Mouse (Mus musculus): ENCODE results near the gene Ankrd35.
"Not testable (repeated sequence)": the region's sequence is repeated elsewhere in the genome, so short reads cannot be mapped to it uniquely, and the experiment has no call there.

Gene Ankrd35

DNA sequence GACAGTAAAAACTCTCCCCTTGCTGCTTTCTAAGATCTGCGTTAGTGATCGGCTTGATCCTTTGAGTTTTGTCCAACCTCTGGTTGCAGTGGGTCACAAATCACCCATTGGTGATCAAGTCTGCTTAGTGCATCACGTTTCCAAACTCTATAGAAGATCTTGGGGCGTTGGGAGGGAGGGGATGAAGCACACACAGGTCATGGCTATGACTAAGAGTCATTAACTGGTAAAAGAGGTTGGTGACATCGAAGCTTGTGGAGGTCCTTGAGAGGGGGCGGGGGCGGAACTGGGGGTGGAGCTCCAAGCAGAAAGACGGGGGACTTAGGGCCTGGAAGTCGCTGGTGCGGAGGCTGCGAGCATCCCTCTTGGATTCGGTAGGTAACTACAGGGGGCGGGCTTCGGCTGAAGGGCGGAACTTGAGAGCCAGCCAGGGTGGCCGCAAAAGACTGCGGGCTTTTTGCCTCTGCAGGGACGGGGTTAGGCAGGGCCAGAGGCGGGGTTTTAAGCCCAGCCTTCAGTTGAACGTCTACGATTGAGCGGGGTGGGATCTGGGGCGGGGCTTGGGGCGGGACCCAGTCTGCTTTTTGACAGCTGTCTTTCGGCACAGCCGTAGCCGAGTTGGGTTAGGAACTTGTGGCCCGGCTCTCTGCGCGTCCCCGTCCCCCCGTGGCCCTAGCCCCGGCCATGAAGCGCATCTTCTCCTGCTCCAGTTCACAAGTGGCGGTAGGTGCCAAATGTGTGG is at the start of gene Ankrd35:
TSS of gene Ankrd35 (plus strand) at position 405 of the 742 bp plus-strand sequence.
- DNase-seq (ENCODE audit: extremely low read depth, low read depth, low spot score), result no peak

DNA sequence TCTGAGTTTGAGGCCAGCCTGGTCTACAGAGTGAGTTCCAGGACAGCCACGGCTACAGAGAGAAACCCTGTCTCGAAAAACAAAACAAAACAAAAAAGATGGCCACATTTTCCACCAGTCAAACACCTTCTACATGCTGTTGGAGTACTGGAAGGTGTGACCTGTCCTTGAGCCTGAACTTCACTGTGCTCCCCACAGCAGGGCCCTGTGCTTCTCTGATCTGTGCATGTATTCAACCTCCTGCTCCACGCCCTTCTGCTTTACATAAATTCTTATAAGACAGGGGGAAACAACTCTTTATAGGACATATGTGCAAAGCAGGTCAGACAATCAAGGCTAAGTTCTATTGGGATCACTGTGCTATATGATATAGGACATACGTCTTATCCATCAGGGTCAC is 46.7 kb upstream of the Ankrd35 start:
- no peak for DNase-seq (ENCODE audit: extremely low read depth, low read depth, low spot score)

DNA sequence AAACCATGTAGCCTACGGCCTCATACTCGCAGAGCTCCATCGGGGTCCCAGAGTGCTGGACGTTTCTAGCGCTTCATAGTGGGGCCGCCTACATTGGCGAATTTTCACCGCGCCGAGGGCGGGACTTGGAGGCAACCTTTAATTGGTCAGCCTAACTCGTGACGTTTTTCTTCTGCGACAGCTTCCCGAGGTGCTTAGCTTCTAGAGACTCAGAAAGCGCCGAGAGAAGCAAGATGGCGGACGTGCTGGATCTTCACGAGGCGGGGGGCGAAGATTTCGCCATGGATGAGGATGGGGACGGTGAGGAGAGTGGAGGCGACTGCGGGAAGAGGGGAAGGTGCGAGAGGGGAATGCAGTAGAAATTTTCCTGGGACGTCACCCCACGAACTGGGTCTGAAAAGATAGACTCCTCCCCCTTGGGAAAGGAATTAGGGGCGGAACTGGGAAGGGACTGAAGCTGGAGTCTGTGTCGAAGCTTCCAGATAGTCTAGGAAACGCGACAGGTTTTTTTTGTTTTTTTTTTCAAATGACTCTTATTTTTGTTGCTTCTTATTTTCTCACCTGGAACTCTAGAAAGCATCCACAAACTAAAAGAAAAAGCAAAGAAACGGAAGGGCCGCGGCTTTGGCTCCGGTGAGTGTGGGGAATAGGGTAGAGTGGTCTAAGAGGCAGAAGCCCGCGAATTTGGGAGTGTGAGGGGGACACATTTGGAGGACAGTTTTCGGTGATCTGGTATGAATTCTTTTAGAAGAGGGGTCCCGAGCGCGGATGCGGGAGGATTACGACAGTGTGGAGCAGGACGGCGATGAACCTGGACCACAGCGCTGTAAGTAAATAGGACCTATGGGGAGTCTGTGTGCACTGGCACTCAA is 40.0 kb upstream of the Ankrd35 start, which contains the start of gene Rbm8a:
TSS of gene Rbm8a (plus strand) at position 205 of the 872 bp plus-strand sequence.
- peak; percentile 92 for DNase-seq (ENCODE audit: extremely low read depth, low read depth, low spot score)

DNA sequence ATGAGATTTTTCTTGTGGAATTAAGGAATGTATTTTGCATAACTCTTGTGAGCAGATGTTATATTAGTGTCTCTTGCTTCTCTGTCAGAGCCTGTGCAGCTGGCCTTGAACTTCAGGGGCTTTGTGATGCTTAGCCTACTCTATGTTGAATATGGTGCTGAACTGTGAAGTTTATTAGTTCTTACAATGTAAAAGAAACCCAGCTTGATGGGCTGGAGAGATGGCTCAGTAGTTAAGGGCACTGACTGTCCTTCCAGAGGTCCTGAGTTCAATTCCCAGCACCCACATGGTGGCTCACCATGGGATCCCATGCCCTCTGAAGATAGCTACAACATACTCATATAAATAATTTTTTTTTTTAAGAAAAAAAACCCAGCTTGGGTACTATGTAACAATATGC is 37.9 kb upstream of the Ankrd35 start:
- DNase-seq (ENCODE audit: extremely low read depth, low read depth, low spot score), result no peak

DNA sequence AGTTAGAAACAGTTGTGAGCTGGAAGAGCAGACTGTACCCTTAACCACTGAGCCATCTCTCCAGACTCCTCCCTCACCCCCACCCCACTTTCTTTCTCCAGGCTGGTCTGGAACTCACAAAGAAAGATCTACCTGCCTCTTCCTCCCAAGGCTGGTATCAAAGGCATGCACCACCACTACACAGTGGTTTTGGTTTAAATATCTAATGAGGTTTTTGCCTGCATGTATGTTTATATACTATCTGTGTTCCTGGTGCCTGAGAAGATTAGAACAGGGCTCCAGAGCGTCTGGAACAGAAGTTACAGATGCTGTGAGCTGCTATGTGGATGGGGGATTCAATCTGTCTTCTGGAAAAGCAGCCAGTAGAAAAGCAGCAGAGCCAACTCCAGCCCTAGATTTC is 35.9 kb upstream of the Ankrd35 start:
- DNase-seq (ENCODE audit: extremely low read depth, low read depth, low spot score), result no peak

DNA sequence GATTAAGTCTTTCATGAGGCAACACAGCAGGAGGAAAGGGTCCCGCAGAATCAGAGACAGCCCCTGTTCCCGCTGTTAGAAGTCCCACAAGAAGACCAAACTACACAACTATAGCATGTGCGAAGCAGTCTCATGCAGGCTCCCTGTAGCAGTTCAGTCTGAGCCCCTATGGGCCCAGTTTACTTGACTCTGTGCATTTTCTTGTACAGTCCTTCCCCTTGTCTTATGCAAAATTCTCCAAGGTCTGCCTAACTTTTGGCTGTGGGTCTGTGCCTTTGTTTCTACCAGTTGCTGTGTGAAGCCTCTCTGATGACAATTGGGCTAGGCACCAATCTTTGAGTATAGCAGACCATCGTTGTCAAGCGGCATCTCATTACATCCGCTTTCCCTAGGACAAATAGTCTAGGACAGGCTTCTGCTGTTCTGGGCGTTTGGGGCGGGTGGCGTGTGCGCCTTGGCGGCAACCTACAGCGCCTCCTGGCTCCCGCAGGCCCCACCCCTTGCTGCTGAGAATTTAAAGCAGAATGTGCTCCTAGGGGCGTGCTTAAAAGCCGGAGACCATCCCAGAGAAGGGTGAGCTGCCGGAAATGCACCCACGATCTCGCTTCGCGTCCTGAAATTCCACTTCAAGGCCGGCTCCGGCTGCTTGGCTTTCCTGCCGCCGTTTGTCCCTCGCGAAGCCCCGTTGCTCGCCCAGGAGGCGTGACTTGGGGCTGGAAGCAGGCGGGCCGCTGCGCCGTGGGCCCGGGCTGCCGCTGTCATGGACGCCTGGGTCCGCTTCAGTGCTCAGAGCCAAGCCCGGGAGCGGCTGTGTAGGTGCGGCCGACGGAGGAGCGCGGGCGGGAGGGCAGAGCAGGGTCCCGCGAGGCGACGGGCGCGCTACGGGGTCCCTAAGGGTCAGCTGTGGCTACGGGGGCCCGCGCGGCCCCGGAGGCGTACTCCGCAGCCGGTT is 34.7 kb upstream of the Ankrd35 start, which contains the start of the genes Pex11b and Gm42957:
TSS of gene Pex11b (plus strand) at position 449 of the 952 bp plus-strand sequence.
TSS of gene Gm42957 (plus strand) at position 547 of the 952 bp plus-strand sequence.
- peak; percentile 26 for DNase-seq (ENCODE audit: extremely low read depth, low read depth, low spot score)

DNA sequence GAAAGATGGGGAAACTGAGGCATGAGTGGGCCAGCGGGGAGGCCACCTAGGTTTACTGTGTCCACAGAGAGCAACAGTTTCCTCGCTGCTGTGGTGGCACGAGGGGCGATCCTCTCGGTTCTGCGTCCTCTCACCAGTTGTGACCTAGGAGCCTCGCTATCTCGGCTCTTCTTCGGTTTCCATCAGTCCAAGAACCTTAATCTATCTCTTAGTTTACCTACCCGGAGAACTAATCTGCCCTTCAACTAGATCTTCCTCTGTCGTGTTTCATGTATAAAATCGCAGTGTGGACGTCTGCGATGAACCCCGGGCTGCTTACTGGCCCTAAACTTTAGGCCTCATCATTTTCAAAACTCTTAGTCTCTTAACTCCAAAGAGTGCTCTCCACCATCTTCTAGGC is 34.0 kb upstream of the Ankrd35 start:
- DNase-seq (ENCODE audit: extremely low read depth, low read depth, low spot score), result no peak

DNA sequence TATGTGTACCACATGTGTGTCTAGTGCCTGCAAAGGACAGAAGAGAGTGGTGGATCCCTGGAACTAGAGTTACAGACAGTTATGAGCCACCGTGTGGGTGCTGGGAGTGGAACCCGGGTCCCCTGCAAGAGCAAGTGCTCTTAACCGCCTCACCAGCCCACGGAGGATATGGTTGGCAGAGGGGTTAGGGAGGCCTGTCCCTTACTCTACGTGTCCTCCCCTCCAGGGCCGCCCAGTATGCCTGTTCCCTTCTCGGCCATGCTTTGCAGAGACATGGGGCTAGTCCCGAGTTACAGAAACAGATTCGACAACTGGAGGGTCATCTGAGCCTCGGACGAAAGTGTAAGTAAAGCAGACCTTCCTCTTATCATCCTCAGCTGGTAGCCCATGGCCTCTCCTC is 33.5 kb upstream of the Ankrd35 start:
- no peak for DNase-seq (ENCODE audit: extremely low read depth, low read depth, low spot score)

DNA sequence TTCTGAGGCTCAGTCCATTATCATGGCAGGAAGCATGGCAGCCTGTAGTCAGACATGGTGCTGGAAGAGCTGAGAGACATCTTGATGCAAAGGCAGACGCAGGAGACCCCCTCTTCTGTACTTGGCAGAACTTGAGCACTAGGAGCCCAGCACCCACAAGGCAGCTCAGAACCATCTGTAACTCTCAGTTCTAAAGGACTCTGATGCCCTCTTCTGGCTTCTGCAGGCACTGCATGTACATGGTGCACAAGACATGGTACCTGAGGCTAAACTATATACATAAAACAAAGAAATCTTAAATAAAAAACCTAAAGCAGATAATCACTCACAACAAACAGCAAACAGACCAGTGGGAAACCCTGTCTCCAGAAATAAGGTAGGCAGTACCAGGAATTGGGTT is 30.7 kb upstream of the Ankrd35 start:
- DNase-seq (ENCODE audit: extremely low read depth, low read depth, low spot score), result no peak

DNA sequence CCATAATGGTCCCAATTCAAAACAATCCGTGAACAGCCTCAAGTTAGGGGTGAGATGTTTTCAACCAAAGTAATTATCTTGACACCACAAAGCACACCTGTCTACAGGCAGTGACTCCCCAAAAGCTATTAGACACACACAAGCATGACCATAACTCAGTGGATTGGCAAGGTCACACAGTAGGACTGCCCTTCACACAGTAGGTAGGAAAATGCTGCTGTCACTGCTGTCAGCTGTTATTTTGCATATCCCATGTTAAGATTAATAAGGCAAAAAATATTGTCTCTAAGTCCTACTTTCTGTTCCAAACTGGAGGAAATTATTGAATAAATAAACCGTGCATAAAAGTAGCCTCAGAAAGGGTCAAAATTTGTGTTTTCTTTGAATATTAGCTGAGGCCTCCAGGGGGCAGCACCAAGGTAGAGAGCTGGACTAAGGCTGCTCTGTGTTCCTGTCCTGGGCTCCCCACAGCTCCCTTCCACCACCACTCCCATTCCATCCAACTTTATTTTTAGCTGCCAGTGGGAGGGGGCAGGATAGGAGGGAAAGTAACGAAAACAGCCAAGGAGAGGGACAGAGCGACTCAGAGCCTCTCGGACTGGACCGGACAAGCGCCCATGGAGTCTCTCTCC is 24.8 kb upstream of the Ankrd35 start, which contains the start of gene Itga10:
TSS of gene Itga10 (plus strand) at position 567 of the 632 bp plus-strand sequence.
- DNase-seq (ENCODE audit: extremely low read depth, low read depth, low spot score), result no peak

DNA sequence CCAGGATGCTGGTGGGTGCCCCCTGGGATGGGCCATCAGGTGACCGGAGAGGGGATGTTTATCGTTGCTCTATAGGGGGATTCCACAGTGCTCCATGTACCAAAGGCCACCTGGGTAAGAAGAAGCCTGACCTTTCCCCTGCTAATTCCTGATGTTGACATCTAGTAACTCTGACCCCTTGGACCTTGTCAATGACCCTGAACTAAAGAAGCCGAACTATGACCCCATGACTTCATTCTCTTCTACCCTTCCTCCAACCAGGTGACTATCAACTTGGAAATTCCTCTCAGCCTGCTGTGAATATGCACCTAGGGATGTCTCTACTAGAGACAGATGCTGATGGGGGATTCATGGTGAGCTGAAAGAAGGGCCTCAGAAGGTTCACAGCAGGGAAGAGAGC is 22.6 kb upstream of the Ankrd35 start:
- no peak for DNase-seq (ENCODE audit: extremely low read depth, low read depth, low spot score)

DNA sequence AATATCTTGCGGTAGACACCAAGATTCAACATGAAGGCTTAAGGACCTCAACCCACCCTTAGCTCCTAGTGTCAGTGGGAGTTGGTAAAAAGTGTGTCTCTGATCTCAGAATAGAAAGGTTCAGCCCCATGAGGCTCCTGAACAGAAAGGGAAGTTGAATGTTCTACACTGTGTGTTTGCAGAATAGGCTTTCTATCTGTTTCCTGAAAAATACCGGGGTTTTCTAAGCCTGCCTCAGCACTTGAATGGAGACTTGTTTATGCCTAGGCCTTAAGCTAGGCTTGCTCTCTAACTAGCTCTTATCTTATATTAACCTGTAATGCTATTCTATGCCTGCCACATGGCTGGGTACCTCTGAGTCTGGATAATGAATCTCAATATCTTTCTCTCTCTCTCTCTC is 9.0 kb upstream of the Ankrd35 start:
- DNase-seq (ENCODE audit: extremely low read depth, low read depth, low spot score), result no peak

DNA sequence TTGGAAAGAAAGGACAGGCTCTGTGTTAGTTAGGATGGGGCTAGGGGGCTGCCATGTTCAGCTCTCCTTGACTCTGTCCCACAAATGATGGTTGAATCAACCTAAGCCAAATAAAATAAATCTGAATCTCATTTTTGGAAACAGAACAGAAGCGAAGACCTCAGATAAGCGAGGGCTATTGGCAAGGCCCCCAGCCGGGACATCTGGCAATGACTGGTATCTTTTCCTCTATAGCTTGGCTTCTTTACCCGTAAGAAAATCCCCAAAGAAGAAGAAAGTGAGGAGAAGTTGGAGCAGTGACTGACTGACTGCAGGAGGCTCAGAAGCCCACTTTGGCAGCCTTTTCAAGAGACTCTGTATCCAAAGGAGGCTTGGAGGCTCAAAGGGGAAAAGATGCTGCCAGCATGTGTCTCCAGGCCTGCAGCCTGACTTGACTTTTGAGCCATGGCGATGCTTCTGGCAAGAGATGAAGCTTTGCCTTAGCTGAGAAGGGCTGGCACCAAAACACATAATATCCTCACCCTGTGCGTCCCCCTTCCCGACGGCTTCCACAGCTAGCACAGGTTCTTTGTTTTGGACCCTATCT is 7.1 kb upstream of the Ankrd35 start:
- DNase-seq (ENCODE audit: extremely low read depth, low read depth, low spot score), result no peak

DNA sequence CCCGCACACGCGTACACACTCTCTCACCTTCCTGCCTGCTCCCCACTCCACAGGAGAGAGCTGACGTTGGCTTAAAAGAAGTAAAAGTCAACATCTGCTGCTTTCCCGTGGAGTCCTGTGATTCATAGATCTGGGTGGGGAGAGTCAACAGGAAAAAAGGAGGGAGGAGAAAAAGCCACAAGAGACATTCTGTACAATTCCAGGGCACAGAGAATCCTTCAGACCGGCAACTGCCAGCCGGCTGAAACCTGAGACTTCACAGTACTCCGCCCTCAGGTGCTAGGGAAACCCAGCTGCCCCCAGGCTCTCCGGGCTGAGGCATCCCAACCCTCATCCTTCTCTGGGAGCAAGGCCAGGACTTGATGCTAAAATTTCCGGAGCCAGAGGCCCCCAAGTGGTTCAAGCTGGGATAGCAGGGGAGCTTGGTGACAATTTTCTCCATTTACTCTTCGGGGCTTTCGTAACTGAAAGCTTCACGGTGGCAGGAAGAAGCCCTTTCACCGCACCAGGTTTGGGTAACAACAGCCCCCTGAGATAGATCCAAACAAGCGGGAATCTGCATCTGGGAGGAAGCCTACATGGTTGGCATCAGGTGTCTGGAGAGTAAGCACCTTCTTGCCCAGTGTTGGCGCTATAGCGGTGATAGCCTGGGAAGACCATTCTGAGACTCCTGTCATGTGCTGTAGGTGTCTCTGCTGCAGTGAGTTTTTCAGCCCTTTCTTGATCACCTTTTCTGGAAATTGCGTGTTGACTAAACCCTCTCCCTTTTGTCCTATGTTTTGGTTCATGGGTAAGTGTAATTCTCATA is 6.3 kb upstream of the Ankrd35 start:
- no peak for DNase-seq (ENCODE audit: extremely low read depth, low read depth, low spot score)

DNA sequence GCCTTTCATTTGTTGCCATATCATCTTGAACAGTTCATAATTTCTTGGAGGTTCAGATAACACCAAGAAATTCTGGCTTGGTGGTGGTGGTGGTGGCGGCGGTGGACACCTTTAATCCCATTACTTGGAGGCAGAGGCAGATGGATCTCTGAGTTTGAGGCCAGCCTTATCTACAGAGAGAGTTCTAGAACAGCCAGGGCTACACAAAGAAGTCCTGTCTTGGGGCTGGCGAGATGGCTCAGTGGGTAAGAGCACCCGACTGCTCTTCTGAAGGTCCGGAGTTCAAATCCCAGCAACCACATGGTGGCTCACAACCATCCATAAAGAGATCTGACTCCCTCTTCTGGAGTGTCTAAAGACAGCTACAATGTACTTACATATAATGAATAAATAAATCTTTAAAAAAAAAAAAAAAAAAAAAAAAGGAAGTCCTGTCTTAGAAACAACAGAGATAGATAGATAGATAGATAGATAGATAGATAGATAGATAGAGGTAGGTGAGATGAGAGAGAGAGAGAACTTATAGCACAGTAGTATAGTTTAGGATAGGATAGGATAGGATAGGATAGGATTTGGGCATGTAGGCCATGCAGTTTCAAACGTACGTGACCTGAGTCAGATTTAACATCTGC is 4.1 kb upstream of the Ankrd35 start:
- not testable (repeated sequence) for DNase-seq (ENCODE audit: extremely low read depth, low read depth, low spot score)

DNA sequence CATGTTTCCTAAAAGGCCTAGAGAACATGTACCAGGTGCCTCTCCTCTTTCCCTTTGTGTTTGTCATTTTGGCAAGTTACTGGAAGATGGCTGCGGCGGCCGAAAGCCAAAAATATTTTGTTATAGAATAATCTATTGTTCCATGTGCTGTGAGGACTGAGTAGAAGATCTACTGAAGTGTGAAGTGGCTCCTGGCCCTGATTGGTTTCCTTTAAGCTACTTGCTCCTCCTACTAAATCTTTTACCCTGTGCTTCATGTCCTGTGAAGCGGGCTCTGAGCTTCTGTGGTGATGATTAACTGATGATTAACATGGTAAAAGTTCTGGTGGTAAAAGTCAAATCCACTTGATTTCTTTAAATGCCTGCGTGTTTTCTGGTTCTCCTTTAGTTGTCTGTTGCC is 3.0 kb upstream of the Ankrd35 start:
- DNase-seq (ENCODE audit: extremely low read depth, low read depth, low spot score), result no peak

DNA sequence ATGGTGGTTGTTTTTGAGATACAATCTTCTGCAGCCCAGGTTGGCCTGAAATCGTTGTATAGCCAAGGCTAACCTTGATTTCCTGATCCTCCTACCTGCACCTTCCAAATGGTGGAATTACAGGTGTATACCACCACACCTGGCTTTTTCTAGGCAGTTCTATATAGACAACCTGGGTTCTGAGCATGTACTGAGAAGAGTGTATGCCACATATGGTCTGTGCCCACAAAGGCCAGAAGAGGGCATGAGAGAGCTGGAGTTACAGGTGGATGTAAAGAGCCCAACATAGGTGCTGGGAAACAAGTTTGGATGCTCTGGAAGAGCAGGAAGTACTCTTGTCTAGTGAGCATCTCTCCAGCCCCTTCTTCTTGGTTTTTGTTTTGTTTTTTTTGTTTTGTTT is 2.6 kb upstream of the Ankrd35 start:
- no peak for DNase-seq (ENCODE audit: extremely low read depth, low read depth, low spot score)

DNA sequence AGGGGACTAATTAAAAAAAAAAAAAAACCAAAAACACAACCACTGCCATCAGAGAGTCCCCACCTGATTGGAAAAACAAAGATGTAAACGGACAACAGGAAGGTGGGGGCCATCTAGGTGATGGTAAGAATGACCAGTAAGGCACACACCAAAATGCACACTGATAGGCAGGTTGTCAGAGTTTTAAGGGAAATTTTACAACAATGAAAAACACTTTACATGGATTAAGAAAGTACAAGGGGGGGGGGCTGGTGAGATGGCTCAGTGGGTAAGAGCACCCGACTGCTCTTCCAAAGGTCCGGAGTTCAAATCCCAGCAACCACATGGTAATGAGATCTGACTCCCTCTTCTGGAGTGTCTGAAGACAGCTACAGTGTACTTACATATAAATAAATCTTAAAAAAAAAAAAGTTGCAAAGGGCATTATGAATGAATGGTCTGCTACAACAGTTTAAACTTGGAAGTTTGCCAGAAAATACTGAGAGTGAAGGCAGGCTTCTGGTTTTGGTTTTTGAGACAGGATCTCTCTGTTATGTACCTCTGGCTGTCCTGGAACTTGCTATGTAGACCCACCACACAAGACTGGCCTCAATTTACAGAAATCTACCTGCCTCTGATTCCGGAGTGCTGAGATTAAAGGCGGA is 1.4 kb upstream of the Ankrd35 start:
- no peak for DNase-seq (ENCODE audit: extremely low read depth, low read depth, low spot score)

Data from fat pad, adult 2 months (tissue).